Mouse (Mus musculus): ENCODE data around the gene Zfp362.

The Zfp362 gene

DNA sequence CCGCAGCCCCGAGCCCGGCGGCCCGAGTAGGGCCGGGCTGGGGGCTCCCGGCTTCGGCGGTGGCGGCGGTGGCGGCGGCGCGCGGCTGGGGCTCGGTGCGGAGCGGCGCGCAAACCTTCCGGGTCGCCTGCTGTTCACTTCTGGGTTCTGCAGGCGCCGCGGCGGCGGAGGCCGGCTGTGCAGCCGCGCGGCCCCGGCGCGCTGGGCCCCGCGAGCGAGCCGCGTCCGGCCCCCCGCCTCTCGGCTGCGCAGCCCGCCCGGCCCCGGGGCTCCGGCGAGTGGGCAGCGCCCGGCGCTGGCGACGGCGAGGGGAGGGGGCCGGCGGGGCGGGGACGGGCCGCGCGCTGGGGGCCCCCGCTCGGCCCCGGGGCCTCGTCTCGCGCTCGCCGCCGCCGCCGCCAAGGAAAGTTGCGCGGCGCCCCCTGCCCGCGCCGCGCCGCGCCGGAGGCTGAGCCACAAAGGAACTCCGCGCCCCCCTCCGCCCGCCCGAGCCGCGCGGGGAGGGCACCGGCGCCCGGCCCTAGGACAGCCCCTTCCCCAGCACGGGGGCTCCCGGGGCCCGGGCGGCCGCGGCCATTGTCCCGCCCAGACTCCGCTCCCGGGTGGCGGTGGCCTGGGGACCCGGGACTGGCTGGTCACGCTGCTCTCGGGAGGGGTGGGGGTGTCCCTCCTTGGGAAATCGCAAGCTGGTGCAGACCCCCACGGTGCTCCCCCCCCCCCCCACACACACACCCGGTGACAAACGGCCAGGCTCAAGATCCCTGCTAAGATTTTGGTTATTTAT is at the start of gene Zfp362:
Gene Zfp362, minus strand, starts transcription at position 3 of the 784 bp plus-strand sequence.
- DNase-seq (ENCODE audit: low read depth, low spot score) = no peak

DNA sequence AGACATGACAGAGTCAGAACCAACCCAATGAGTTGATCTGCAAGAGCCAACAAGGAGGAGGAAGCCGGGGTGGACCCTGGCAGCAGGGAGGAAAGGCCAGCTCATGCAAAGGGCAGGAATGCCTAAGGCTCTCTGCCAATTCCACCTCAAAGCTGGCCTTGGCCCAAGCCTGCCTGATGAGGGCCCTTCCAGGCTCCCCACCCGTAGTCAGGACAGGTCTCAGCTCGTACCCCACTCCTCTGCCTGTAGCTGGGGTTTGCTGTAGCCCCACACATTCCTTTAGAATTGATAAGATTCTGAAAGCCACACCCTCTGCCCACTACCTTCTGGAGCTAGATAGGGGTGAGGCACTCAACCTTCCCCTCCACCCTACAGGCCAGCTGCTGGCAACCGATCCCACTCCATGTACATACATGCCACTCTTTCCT is 49.8 kb upstream of the Zfp362 start:
- peak; percentile 48 for DNase-seq (ENCODE audit: low read depth, low spot score)

DNA sequence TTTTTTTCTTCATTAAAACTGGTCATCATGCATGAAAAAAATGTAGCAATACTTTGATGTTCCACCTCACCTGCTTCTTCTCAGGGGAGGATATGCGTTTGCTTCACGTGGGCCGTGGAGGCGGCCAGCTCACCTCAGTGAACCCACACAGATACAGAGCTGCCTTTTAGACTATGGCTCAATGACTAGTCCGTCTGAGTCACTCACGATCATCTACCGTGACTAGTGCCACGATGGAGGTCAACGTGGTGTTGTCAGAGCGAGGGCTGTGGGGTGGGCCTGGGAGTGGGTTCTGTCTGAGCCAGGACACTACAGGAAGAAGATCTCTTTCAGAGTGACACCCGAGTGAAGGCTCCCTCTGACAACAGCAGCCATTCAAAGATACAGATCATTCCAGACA is 47.3 kb upstream of the Zfp362 start:
- DNase-seq (ENCODE audit: low read depth, low spot score) = no peak

DNA sequence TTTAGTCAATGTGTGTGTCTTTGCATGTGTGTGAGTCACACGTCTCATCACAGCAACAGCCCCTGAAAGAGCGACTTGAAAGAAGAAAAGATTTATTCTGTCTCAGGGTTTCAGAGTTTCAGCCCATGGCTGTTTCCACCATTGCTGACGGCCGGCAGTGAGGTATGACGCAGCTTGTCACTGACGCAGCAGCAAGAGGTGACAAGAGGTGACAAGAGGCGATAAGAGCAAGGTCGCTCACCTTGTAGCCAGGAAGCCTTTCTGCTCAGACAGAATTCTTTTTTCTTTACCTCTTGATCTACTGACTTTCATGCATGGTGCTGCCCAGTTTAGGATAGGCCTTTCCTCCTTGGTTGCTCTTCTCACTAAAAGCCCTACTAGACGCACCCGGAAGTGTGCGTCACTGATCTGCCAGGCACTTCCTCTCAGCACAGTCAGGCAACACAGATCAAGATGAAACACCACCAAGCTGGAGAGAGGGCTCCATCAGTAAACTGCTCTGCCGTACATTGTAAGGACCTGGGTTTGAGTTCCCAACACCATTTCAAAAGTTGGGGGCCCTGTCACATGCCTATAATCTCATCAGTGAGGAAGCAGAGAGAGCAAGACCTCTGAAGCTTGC is 46.5 kb upstream of the Zfp362 start:
- no peak for DNase-seq (ENCODE audit: low read depth, low spot score)

DNA sequence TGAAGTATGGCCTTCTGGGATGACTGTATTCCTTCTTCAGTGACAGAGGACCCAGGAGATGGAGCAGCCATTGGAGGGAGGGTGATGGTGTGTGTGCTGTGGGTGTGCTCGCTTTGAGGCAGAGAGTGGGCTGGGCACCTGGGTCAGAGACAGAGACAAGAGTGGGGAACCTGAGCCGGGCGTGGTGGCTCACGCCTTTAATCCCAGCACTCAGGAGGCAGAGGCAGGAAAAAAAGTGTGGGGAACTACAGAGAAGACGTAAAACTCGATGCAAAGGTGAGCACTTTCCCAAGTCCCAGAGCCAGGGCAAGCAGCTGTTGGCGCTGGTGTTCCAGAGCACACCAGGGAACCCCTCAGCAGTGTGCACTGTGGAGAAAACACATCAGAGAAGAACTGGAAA is 43.8 kb upstream of the Zfp362 start:
- no peak for DNase-seq (ENCODE audit: low read depth, low spot score)

DNA sequence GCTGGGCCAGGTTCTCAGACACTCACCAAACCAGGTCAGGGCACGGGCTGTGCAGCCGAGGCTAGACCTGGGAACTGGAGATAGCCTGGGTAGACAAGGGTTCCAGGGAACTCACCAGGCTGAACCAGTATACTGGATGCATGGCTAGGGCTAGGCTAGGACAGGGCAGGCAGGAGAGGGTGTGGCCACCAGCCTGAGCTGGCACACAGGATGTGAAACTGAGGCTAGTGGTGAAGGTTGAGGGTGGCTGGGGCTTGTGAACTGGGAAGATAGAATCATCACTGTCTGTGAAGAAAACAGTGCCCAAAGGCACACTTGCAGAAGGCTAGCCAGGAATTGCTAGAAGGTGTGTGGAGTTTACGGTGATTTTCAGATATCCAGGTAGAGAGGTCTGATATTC is 43.1 kb upstream of the Zfp362 start:
- DNase-seq (ENCODE audit: low read depth, low spot score) = no peak

DNA sequence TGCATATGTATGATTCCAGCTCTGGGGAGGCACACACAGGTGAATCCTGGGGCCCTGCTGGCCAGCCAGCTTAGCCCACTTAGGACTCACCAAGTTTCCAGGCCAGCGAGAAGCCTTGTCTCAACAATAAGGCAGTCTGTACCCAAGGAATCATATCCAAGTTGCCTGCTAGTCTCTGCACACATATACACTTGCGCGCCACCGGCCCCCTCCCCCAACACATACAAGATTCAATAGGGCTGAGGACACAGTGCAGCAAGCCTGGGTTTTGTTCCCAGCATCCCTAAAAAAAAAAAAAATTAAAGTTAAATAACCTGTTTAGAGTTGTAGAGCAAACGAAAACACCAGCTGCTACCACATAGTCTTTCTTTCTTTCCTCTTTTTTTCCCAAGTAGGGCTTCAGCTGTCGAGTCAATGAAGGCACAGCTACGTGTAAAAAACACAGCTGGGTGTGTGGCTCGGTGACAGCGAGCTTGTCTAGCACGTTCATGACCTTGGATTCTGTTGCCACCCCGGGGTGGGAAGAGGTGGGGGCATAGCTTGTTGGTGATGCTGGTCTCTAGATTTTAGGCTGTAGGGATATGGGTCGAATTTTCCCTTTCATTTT is 39.6 kb upstream of the Zfp362 start:
- DNase-seq (ENCODE audit: low read depth, low spot score) = no peak

DNA sequence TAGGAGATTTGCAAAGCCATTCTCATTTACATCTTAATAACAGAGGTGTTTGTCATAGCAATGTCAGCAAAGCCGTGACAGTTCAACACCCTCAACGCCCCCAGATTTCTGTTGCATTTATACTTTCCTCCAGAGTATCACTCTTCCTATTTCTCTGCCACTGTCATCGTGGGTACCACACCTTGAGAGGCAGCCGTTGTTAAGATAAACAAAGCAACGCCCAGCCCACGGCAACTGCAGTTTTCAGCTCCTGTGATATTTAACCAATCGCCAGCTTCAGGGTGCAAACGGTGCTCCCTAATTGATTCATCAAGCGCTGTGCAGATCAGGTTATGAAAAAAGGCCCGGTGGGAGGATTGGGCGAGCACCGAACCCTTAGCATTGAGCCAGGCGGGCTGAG is 38.7 kb upstream of the Zfp362 start:
- DNase-seq (ENCODE audit: low read depth, low spot score) = no peak

DNA sequence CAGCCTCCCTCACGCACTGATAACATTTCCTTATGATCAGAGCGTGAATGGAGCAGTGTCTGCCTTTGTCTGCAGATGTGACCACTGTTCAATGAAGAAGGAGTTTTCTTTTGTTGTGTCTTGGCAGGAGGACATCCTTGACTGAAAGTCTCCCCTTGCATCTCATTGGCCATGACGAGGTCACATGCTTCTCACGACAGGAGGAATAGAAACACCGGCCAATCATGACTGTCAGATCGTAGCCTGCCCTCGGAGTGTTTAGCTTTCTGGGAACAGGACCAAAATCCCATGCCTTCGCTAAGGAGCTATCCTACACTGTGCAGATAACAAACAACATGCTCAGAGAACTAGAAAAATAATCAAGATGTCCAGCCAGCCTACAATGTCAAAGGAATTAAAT is 35.4 kb upstream of the Zfp362 start:
- no peak for DNase-seq (ENCODE audit: low read depth, low spot score)

DNA sequence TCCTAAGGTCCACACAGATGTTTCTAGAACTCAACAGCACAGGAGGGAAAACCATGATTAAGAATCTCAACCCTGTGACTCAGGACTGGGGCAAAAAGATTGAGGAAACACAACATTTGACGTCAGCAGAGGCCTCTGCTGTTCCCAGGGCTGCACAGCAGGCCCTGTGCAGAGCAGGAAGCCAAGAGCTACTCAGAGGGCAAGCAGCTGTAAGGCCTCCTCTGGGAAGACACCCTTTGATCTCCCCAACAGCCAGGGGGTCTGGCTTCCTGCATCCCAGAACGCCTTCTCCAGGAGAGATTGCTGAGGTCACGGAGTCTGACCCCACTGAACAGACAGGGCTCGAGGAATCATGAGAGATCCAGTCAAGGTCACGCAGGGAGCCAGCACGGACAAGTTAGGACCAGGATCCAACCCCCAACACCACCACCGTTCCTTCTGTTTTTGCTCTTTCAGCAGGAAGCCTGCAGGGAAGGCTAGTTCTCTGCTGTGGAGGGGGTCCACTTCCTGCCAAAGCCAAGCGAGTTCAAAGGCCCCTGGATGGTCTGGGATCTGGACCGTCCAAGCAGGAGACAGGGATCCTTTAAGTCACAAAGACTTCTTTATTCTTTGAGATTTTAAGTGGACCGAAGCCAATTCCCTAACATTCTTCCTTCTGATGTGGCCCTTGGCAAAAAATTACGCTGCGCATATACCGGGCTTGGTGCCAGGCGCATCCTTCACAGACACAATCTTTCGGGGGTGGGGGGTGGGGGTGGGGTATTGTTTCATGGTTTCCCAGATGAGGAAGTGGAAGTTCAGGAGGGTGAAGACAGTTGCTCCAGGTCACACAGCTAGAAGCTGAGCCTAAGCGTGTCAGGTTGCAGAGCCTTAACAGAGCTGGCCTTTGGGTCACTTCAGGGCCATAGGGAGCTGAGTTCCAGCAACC is 34.2 kb upstream of the Zfp362 start:
- no peak for DNase-seq (ENCODE audit: low read depth, low spot score)

DNA sequence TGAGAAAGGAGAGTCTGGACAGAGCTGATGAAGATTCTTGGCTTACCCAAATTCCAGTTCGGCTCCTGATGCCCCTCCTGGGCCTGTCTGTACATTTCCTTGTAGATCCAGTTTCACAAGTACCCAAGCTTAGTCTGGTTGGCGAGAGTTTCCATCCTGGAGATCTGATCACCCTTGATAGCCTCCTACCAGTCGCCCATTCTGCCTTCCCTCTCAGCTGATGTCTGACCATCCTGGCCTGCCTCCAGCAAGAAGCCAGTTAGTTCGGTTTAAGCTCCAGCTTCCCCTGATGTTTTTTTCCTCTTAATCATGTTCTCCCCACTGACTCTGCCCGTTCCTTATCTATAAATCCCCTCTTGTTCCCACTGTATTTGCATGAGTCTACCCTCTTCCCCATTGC is 32.4 kb upstream of the Zfp362 start:
- DNase-seq (ENCODE audit: low read depth, low spot score) = no peak

DNA sequence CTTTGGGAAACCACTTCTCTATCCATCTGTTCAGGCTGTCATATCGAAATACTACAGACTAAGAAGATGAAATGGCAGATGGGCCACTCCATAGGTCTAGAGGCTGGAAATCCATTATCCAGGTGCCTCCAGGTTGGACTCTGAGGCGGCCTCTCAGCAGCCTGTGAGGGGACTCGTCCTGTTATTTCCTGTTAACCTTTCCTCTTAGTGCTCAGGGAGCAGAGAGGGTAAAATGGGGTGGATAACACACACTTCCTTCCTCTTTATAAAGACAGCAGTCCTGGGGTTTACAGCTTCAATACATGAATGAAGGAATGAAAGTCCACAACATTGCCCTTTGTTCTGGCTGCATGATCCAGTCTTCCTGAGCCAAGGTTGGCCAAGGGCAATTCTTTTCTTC is 18.3 kb upstream of the Zfp362 start:
- DNase-seq (ENCODE audit: low read depth, low spot score) = no peak

DNA sequence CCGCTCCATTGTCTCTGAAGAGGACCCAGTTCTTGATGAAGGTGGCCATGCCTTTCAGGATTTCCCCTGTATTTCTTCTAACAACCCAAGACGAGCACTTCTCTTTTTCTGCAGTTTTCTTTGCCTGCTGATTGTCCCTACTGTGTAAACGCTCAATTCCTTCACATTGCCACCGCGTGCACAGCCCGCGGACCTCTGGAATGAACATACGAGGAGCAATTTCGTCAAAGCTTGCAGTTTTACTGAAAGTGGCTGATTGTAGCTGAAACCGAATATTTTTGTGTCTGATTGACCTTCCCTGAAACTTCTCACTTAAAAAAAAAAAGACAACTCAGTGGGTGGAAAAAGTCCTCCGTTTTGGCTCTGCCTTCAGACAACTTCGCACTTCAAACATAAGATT is 14.7 kb upstream of the Zfp362 start:
- no peak for DNase-seq (ENCODE audit: low read depth, low spot score)

DNA sequence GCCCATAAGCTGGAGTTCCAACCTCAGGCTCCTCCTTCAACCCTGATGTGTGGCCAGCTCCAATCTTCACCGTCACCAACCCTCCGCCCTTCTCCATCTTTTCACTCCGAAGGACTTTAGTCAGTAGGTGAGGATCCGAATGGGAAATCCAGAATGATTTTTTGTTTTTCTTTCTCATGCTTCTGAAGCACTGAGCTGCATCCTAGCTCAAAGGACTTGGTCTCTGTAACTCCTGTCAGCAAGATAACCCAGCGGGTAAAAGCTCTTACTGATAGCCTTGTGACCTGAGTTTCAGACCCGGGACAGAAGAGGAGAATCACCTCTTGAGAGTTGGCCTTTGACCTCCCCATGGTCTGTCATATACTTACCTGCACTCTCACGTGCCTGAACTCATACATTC is 11.2 kb upstream of the Zfp362 start:
- no peak for DNase-seq (ENCODE audit: low read depth, low spot score)

DNA sequence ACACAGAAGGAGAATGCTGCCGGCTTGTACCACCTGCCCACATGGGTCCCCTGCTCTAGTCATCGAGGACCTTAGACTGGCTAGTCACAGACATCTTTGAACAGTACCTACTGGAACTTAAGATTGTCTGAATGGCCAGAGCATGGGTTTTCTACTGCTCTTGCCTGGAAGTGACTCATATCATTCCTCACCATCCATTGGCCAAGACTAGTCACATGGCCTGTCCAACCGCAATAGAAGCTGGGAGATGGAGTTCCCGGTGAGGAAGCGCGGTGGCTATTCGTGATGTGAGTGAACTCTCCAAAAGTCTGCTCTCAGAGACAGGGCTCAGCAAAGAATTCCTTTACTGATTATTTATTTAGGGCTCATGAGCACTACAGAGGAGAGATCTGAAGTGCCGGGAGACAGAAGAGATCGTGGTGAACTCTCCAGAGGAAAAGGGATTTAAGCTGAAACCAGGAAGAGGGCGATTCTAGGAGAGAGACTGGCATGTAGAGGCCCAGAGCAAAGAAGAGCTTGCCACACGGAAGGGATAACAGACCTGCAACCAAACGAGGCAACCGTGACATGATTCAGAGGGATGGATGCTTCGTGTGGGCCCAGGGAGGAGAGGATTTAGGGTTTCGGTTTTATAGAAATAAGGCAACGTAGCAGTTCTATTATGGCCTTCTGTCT is 5.7 kb upstream of the Zfp362 start:
- peak; percentile 71 for DNase-seq (ENCODE audit: low read depth, low spot score)

DNA sequence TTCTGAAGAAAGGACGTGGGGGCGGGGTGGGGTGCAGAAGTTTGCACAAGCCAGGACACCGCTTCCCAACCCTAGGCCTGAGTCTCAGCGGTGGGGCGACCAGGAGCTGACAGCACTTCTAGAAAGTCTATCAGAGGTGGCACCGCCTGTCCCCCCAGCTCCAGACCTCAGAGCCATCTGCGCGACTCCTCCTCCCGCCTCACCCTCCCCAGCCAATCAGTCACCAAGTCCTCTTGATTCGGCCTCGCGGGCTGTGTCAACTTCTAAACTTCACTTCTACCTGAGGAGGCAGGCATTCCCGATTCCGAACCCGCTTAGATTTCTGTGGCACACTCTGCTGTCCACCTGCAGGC is 958 bp upstream of the Zfp362 start:
- peak; percentile 22 for DNase-seq (ENCODE audit: low read depth, low spot score)

DNA sequence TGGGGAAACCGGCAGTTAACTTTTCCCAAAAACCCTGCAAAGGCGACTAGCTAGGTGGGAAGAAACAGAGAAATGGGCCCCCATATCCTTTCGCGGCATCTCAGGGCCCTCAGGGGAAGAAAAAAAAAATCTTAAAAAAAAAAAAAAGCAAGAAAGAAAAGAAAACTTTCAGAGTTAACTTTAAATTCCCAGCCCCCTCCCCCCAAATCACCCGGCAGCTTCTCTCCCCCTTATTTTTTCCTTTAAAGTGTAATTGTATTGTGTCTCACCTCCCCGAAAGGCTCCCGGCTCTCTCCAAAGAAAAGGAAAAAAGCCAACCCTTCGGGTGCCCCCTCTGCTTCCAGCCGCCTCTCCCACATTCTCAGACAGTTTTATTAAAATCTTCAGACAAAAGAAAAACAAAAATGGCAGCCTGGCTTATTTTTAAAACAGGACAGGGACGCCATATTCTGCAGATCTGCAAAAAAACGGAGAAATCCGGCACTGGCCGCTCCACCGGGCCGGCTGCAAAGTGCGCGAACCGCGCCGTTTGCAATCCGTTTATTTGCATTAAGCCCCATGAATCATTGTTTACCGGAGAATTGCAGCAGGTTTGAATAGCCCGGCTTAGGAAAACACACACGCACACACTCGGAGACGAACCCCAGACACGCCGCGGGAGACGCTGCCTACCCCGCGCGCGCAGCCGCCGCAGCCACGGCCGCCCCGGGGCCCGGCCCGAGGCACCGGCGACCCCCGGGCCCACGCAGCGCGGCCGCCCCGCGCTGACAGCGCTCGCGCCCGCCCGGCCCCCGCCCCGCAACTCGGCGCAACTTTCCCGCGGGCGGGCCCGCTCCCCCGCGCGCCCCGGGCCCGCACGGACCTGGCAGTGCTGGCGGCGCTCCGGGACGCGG is 449 bp downstream of the Zfp362 start:
- DNase-seq (ENCODE audit: low read depth, low spot score) = no peak

DNA sequence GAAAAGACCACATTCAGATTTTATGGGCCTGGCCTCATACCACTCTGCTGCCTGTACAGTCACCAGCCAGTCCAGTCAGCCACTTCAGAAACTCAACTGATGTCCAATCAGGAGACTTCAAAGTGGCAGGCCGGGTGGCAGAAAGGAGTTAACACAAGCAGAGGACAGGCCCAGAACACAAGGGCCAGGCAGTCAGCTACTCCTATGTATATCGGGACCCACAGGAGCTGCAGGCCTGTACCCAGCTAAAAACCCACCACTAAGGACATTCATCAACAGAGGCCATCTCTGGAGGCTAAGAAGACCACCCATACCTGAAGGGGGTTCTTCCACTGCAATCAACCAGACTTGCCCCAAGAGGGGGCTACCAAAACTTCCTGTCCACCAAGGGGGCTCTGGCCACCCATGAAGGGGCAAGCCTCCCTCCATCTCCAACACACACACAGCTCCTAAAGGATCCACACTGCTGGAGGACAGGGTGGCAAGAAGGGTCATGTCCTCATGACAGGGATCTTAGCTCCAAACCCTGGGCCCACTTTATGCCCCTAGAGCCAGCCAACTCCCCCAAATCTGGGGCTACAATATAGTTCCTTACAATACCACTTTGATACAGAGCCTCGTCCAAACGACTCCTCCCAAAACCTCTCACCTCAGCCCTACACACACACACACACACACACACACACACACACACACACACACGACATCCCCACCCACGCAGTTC is 1.3 kb downstream of the Zfp362 start:
- no peak for DNase-seq (ENCODE audit: low read depth, low spot score)

DNA sequence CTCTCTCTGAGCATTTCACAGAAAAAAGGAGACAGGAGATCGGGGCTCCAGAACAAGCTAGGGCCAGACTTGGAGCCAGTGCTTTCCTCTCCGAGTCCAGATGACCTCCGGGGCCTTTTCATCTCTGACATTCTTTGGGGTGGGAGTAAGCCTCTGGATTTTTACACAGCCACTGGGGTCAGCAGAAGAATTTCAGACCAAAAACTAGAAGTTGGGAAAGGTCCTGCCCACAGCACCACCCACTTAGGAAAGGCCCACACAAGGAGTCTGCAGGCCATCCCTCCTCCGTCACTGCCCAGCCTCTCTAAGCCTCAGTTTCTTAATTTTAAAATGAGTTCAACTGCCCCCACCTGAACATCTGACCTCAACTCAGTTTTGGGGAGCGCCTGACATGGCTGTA is 2.3 kb downstream of the Zfp362 start:
- DNase-seq (ENCODE audit: low read depth, low spot score) = no peak
